Mouse (Mus musculus) mature B cell (primary cell): ENCODE data around the gene Efemp2.

ENCODE experiments used
- in situ Hi-C: fragments of 300-500 bp; cut with MboI; formaldehyde crosslinking; loops from 2 replicates; pipeline ENCODE4 v1.14.3; 2019

The Efemp2 gene

GRCm38 (mm10) chr19:5473720-5474119 is at the start of gene Efemp2:
Gene Efemp2 (plus strand): TSS chr19:5473954.
- in situ Hi-C loops = no loop called here

- in situ Hi-C loops = no loop called here
Observed at GRCm38 (mm10) chr19:5424092-5424781, 49.5 kb upstream of the Efemp2 start.

- in situ Hi-C loops = no loop called here
Observed at GRCm38 (mm10) chr19:5424782-5425741, 48.7 kb upstream of the Efemp2 start, which contains the start of the genes Drap1 and AI837181. Gene Drap1 (minus strand): TSS chr19:5424979. Gene AI837181 (plus strand): TSS chr19:5425144.

GRCm38 (mm10) chr19:5425906-5426565 is 47.7 kb upstream of the Efemp2 start:
- in situ Hi-C loops = no loop called here

GRCm38 (mm10) chr19:5426640-5427290 is 47.0 kb upstream of the Efemp2 start:
- in situ Hi-C loops = no loop called here

GRCm38 (mm10) chr19:5428083-5428482 is 45.7 kb upstream of the Efemp2 start:
- in situ Hi-C loops = no loop called here

GRCm38 (mm10) chr19:5429219-5429618 is 44.5 kb upstream of the Efemp2 start:
- in situ Hi-C loops = no loop called here

GRCm38 (mm10) chr19:5429806-5430205 is 43.9 kb upstream of the Efemp2 start:
- in situ Hi-C loops = no loop called here

- in situ Hi-C loops = no loop called here
Observed at GRCm38 (mm10) chr19:5430408-5430807, 43.3 kb upstream of the Efemp2 start.

GRCm38 (mm10) chr19:5431911-5432464 is 41.8 kb upstream of the Efemp2 start:
- in situ Hi-C loops = no loop called here

- in situ Hi-C loops = no loop called here
Observed at GRCm38 (mm10) chr19:5432992-5433852, 40.5 kb upstream of the Efemp2 start.

GRCm38 (mm10) chr19:5433951-5434350 is 39.8 kb upstream of the Efemp2 start:
- in situ Hi-C loops = no loop called here

- in situ Hi-C loops = no loop called here
Observed at GRCm38 (mm10) chr19:5444371-5444908, 29.3 kb upstream of the Efemp2 start.

- in situ Hi-C loops = no loop called here
Observed at GRCm38 (mm10) chr19:5444954-5445353, 28.8 kb upstream of the Efemp2 start.

- in situ Hi-C loops = no loop called here
Observed at GRCm38 (mm10) chr19:5445747-5446146, 28.0 kb upstream of the Efemp2 start.

- in situ Hi-C loops = no loop called here
Observed at GRCm38 (mm10) chr19:5447515-5448353, 26.0 kb upstream of the Efemp2 start, which contains the start of gene Fosl1. Gene Fosl1 (plus strand): TSS chr19:5447547.

GRCm38 (mm10) chr19:5448354-5449150 is 25.2 kb upstream of the Efemp2 start:
- in situ Hi-C loops = no loop called here

GRCm38 (mm10) chr19:5449673-5450072 is 24.1 kb upstream of the Efemp2 start:
- in situ Hi-C loops = no loop called here
